Mouse (Mus musculus) CH12.LX (cell line): ENCODE measurements around the gene Pitpna. TPM values are rescaled to one million over a fixed set of nuclear protein-coding genes. Genes with fewer than 3 reads are reported as not detected.

ENCODE experiments used
- DNase-seq: peaks from one replicate; pipeline ENCODE4 v3.0.0-alpha.2; 2013; ENCODE audit errors: extremely low read depth
- H3K27ac ChIP-seq: 2 replicates; pipeline ENCODE4 v1.5.1; 2012; ENCODE audit warnings: low read depth, mild to moderate bottlenecking, control low read depth, moderate library complexity; ENCODE audit not compliant: insufficient read depth
- H3K27me3 ChIP-seq: replicated peaks from 2 replicates; pipeline ENCODE3; 2012; ENCODE audit warnings: inconsistent platforms
- H3K36me3 ChIP-seq, 2 experiments: replicated peaks in 1 of 2; 2 replicates each; pipeline versions ENCODE3 to v1.6.1; 2012; ENCODE audit warnings: inconsistent platforms in 1 of 2, low read length in 1 of 2, mild to moderate bottlenecking in 1 of 2, mixed read lengths in 1 of 2, moderate library complexity in 1 of 2; ENCODE audit not compliant: control insufficient read depth in 1 of 2, insufficient read depth in 1 of 2
- H3K4me1 ChIP-seq, 2 experiments: 2 replicates each; pipeline ENCODE4 v1.6.1; 2012; ENCODE audit warnings: inconsistent platforms in 1 of 2, moderate library complexity in 1 of 2; ENCODE audit not compliant: insufficient read depth in 2 of 2, control insufficient read depth in 1 of 2
- H3K4me2 ChIP-seq: 2 replicates; pipeline ENCODE4 v1.6.1; 2012; ENCODE audit warnings: low read depth, mild to moderate bottlenecking, control low read depth; ENCODE audit not compliant: poor library complexity, insufficient read depth, severe bottlenecking
- H3K4me3 ChIP-seq, 3 experiments: fragments of 150-350 bp in 1 of 3; sonication (generic) in 1 of 3; replicated peaks in 1 of 3; 2 replicates each; pipeline versions ENCODE3 to v1.5.1; 2011 to 2012; ENCODE audit warnings: low read depth in 2 of 3, low read length in 2 of 3, mild to moderate bottlenecking in 2 of 3, moderate library complexity in 2 of 3, control low read depth in 1 of 3, improper control_type of control experiment in 1 of 3, inconsistent platforms in 1 of 3, mixed read lengths in 1 of 3; ENCODE audit not compliant: poor library complexity in 1 of 3
- H3K79me2 ChIP-seq: replicated peaks from 2 replicates; pipeline ENCODE4 v1.6.1; 2012; ENCODE audit warnings: mild to moderate bottlenecking, moderate library complexity; ENCODE audit not compliant: control insufficient read depth, poor library complexity, insufficient read depth, severe bottlenecking; ENCODE audit errors: extremely low read depth
- H3K9ac ChIP-seq: 2 replicates; pipeline ENCODE4 v1.6.1; 2012; ENCODE audit warnings: low read depth, mild to moderate bottlenecking, control low read depth, moderate library complexity; ENCODE audit not compliant: insufficient read depth
- H3K9me3 ChIP-seq: replicated peaks from 2 replicates; pipeline ENCODE3; 2012; ENCODE audit warnings: low read length, inconsistent platforms, mixed read lengths
- CHD2 ChIP-seq: IDR thresholded peaks from 2 replicates; pipeline ENCODE4 v1.6.1; 2011; ENCODE audit warnings: low read length, improper control_type of control experiment
- E2F4 ChIP-seq: IDR thresholded peaks from 2 replicates; pipeline ENCODE4 v1.6.1; 2011; ENCODE audit warnings: low read depth, low read length, improper control_type of control experiment; ENCODE audit not compliant: insufficient replicate concordance
- EP300 ChIP-seq: IDR thresholded peaks from 2 replicates; pipeline ENCODE4 v1.6.1; 2011; ENCODE audit warnings: low read length, improper control_type of control experiment
- GABPA ChIP-seq: IDR thresholded peaks from 2 replicates; pipeline ENCODE4 v1.6.1; 2012; ENCODE audit warnings: low read depth, low read length, improper control_type of control experiment, inconsistent platforms; ENCODE audit not compliant: insufficient replicate concordance
- HCFC1 ChIP-seq: IDR thresholded peaks from 2 replicates; pipeline ENCODE4 v1.6.1; 2012; ENCODE audit warnings: low read depth, mild to moderate bottlenecking, inconsistent platforms, low read length, improper control_type of control experiment
- JUN ChIP-seq: IDR thresholded peaks from 2 replicates; pipeline ENCODE4 v1.6.1; 2011; ENCODE audit warnings: low read depth, mild to moderate bottlenecking, low read length, improper control_type of control experiment, moderate library complexity; ENCODE audit not compliant: insufficient read depth
- JUND ChIP-seq: conservative IDR thresholded peaks from 2 replicates; pipeline ENCODE4 v1.6.1; 2011; ENCODE audit warnings: low read depth, low read length, improper control_type of control experiment
- KAT2A ChIP-seq: IDR thresholded peaks from 2 replicates; pipeline ENCODE4 v1.6.1; 2012; ENCODE audit warnings: low read length, improper control_type of control experiment, inconsistent platforms; ENCODE audit not compliant: insufficient replicate concordance
- MAZ ChIP-seq: IDR thresholded peaks from 2 replicates; pipeline ENCODE4 v1.6.1; 2012; ENCODE audit warnings: low read depth, mild to moderate bottlenecking, inconsistent platforms, low read length, improper control_type of control experiment, moderate library complexity
- MEF2A ChIP-seq: IDR thresholded peaks from 2 replicates; pipeline ENCODE4 v1.6.1; 2014; ENCODE audit warnings: low read depth, mild to moderate bottlenecking, inconsistent platforms, low read length, improper control_type of control experiment, borderline replicate concordance
- MXI1 ChIP-seq: IDR thresholded peaks from 2 replicates; pipeline ENCODE4 v1.6.1; 2011; ENCODE audit warnings: mild to moderate bottlenecking, low read depth, low read length, improper control_type of control experiment
- NELFE ChIP-seq: IDR thresholded peaks from 2 replicates; pipeline ENCODE4 v1.6.1; 2011; ENCODE audit warnings: low read depth, low read length, improper control_type of control experiment
- PAX5 ChIP-seq: IDR thresholded peaks from 2 replicates; pipeline ENCODE4 v1.6.1; 2012; ENCODE audit warnings: low read length, inconsistent platforms, mixed read lengths
- SIN3A ChIP-seq: IDR thresholded peaks from 2 replicates; pipeline ENCODE4 v1.6.1; 2012; ENCODE audit warnings: low read length, improper control_type of control experiment, inconsistent platforms
- SMC3 ChIP-seq: IDR thresholded peaks from 2 replicates; pipeline ENCODE4 v1.6.1; 2011; ENCODE audit warnings: low read depth, low read length, improper control_type of control experiment
- TCF12 ChIP-seq: IDR thresholded peaks from 2 replicates; pipeline ENCODE4 v1.6.1; 2014; ENCODE audit warnings: low read depth, mild to moderate bottlenecking, inconsistent platforms, low read length, improper control_type of control experiment
- UBTF ChIP-seq: IDR thresholded peaks from 2 replicates; pipeline ENCODE4 v1.6.1; 2012; ENCODE audit warnings: low read depth, mild to moderate bottlenecking, inconsistent platforms, low read length, improper control_type of control experiment, moderate library complexity
- USF1 ChIP-seq: IDR thresholded peaks from 2 replicates; pipeline ENCODE4 v1.6.1; 2014; ENCODE audit warnings: low read depth, mild to moderate bottlenecking, inconsistent platforms, low read length, improper control_type of control experiment
- ZC3H11A ChIP-seq: IDR thresholded peaks from 2 replicates; pipeline ENCODE4 v1.6.1; 2012; ENCODE audit warnings: low read depth, mild to moderate bottlenecking, inconsistent platforms, low read length, improper control_type of control experiment
- ZKSCAN1 ChIP-seq: IDR thresholded peaks from 2 replicates; pipeline ENCODE4 v1.6.1; 2012; ENCODE audit warnings: low read depth, inconsistent platforms, low read length, improper control_type of control experiment, borderline replicate concordance
- ZNF384 ChIP-seq: IDR thresholded peaks from 2 replicates; pipeline ENCODE4 v1.6.1; 2012; ENCODE audit warnings: low read depth, low read length, improper control_type of control experiment, inconsistent platforms
- dilution Hi-C: fragments of 300-500 bp; cut with MboI; formaldehyde crosslinking; loops from 2 replicates; pipeline ENCODE4 v1.14.3; 2020; ENCODE audit warnings: low sequenced_read_pairs; ENCODE audit not compliant: extremely low pct_unique_long_range_greater_than_20kb, extremely low pct_ligation_motif_present
- in situ Hi-C: fragments of 300-500 bp; cut with MboI; formaldehyde crosslinking; loops from 3 replicates; pipeline ENCODE4 v1.14.3; 2019; ENCODE audit warnings: low sequenced_read_pairs, low pct_ligation_motif_present, low pct_unique_long_range_greater_than_20kb, mixed read lengths
- polyA plus RNA-seq: library from polyadenylated mRNA; unstranded; fragments of >175 nt; gene quantifications from 2 replicates; pipeline ENCODE4 v1.2.1, GENCODE M21; 2012; ENCODE audit warnings: low read depth; ENCODE audit not compliant: insufficient read length
- total RNA-seq, 2 experiments: library from RNA; depleted of rRNA; stranded (reverse); fragments of 300-350 nt in 1 of 2; fragments of >200 nt in 1 of 2; gene quantifications; 2 replicates each; pipeline ENCODE4 v1.2.3; 2012 to 2014

Gene Pitpna
- total and polyA plus RNA-seq, 3 experiments, result 61.8 to 243 (median 80.7) TPM

DNA sequence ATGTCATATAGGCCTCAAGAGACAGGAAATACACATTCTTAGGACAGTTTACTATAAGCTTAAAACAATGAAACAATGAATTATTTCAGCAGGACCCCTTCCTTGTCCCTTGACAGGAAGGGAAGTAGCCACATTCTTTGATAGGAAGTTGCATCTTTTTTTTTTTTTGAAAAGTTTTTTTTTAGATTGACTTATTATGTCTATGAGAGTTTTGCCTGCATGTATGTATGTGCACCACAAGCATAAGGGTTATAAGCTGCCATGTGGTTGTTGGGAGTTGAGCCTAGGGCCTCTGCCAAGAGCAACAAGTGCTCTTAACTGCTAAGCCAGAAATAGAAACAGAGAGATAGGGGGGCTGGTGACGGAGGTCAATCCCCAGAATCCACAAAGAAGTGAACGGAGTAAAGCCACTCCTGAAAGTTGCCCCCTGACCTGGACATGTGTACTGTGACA, 36.2 kb downstream of the Pitpna start:
- Histone ChIP-seq H3K27ac (peak overlapping the region; percentile 64), H3K9me3 (no peaks in the 10 kb centered on the region), H3K79me2 (no peaks in the 10 kb centered on the region), H3K36me3 (peaks cover 52 to 73% of the 10 kb centered on the region in 2 experiments), H3K4me2 (no peak overlapping the region)
- in situ Hi-C loops, result no loop called here
- no peak for DNase-seq
- no peak for TF ChIP-seq USF1
- TF ChIP-seq MEF2A, result 0 out of 2 replicates have a peak, but pooled peaks have one; percentile 18
- 0 out of 2 replicates have a peak, but pooled peaks have one; percentile 9 for TF ChIP-seq SIN3A
- peak; percentile 38; the same call in 1 of the 2 replicates for TF ChIP-seq ZNF384
- TF ChIP-seq, all 38 proteins: peak for 3
- Histone ChIP-seq H3K4me1 (peaks cover 11 to 47% of the 10 kb centered on the region in 2 experiments), H3K4me3 (no peak overlapping the region), H3K9ac (peak overlapping the region; percentile 5; the same call in 1 of the 2 replicates), H3K27me3 (no peaks in the 10 kb centered on the region)
- dilution Hi-C loops, result no loop called here

- Histone ChIP-seq H3K79me2 (no peaks in the 10 kb centered on the region), H3K4me2 (no peak overlapping the region), H3K4me3 (no peak overlapping the region), H3K9me3 (no peaks in the 10 kb centered on the region), H3K4me1 (peaks cover 11 to 56% of the 10 kb centered on the region in 2 experiments), H3K27ac (no peak overlapping the region), H3K27me3 (no peaks in the 10 kb centered on the region), H3K9ac (no peak overlapping the region), H3K36me3 (peaks cover 39 to 61% of the 10 kb centered on the region in 2 experiments)
- dilution Hi-C loops, result no loop called here
- no peak for DNase-seq
- in situ Hi-C loops, result no loop called here
- TF ChIP-seq EP300 (no peak), ZKSCAN1 (no peak), CHD2 (no peak), E2F4 (no peak), GABPA (no peak), MXI1 (no peak), MAZ (no peak), KAT2A (no peak), ZNF384 (no peak), JUN (no peak), UBTF (no peak), NELFE (no peak), TCF12 (no peak), SMC3 (no peak), PAX5 (no peak), ZC3H11A (no peak), HCFC1 (no peak), JUND (no peak)
Measured at GRCm38 (mm10) chr11:75625820-75626219, 37.9 kb downstream of the Pitpna start.
